Mouse (Mus musculus) common myeloid progenitor, adult 5-6 weeks (primary cell): ENCODE measurements around the gene Krtap1-5. TPM values are rescaled to one million over a fixed set of nuclear protein-coding genes. Genes with fewer than 3 reads are reported as not detected.
"Not testable (repeated sequence)": the region's sequence is repeated elsewhere in the genome, so short reads cannot be mapped to it uniquely, and the experiment has no call there.

ENCODE experiments used
- ATAC-seq: replicated peaks from 2 replicates; pipeline ENCODE4 v1.8.0; 2016; ENCODE audit warnings: low read depth, mild to moderate bottlenecking, moderate TSS enrichment, inconsistent platforms; ENCODE audit not compliant: poor library complexity, severe bottlenecking
- total RNA-seq: library from RNA; stranded (forward); fragments of 200-1000, 187-1606 nt; gene quantifications from 2 replicates; pipeline ENCODE4 v1.2.3, GENCODE M21; 2017

Krtap1-5 gene
- total RNA-seq = not detected in 2 replicates

GRCm38 (mm10) chr11:99580636-99581035, at the start of gene Krtap1-5:
TSS of gene Krtap1-5 (minus strand) at chr11:99581016.
- no peak for ATAC-seq

- no peak for ATAC-seq
Measured at GRCm38 (mm10) chr11:99628138-99628537, 47.3 kb upstream of the Krtap1-5 start, which contains the start of gene Krtap4-1. TSS of gene Krtap4-1 (minus strand) at chr11:99628238.

DNA sequence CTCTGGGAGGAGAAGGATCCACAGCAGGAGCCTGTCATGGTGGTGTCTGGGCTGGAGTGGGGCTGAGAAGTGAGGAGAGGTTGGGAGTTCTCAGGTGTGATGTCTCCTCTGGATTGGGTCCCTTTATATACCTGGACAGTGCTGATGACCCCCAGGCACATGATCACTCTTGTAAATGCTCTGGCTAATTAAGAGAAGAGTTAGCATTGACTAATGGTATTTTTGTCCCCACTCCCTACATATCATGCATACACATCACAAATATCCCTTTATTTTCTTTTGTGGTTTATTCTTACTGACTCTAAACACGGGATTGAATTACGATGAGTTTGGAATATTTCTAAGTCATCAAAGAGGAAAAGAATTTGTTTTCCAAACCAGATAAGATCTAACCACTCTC, 39.5 kb upstream of the Krtap1-5 start, which contains the start of gene Gm11562:
Gm11562 (minus strand) TSS at position 101 of the 400 bp plus-strand sequence.
- ATAC-seq = no peak

GRCm38 (mm10) chr11:99614796-99615363, 34.1 kb upstream of the Krtap1-5 start, which contains the start of gene Krtap2-4:
TSS of gene Krtap2-4 (minus strand) at chr11:99614846.
- ATAC-seq = no peak

DNA sequence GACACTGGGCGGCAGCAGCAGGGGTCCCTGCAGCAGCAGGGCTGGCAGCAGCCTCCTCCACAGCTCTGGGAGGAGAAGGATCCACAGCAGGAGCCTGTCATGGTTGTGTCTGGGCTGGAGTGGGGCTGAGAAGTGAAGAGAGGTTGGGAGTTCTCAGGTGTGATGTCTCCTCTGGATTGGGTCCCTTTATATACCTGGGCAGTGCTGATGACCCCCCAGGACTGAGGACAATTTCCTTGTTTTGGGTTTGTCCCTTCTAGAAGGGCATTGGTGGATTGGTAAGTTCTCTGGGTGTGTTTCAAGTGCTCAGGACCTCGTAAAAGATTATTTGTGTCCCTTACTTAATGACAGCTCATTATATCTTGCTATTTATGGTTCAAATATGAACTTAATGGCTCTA, 29.3 kb upstream of the Krtap1-5 start, which contains the start of gene Gm11937:
Gm11937 (minus strand) TSS at position 101 of the 400 bp plus-strand sequence.
- not testable (repeated sequence) for ATAC-seq

DNA sequence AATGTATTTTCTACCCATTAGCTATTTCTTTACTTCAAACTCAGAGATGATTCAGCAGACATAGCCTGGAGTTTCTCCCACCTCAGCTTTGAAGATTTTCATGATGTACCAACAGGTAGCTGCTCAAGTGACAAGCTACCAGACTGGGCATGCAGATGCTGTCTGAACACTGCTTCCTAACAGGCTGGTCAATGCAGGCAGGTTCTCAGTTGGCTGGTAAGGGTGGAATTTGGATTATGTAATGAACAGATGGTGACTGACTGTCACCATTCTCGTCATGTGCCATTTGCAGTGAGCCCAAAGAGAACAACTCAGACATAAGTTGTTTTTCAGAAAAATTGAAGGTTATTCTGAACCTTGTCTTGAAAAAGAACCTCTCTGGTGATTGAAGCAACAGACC, 28.3 kb upstream of the Krtap1-5 start:
- no peak for ATAC-seq

DNA sequence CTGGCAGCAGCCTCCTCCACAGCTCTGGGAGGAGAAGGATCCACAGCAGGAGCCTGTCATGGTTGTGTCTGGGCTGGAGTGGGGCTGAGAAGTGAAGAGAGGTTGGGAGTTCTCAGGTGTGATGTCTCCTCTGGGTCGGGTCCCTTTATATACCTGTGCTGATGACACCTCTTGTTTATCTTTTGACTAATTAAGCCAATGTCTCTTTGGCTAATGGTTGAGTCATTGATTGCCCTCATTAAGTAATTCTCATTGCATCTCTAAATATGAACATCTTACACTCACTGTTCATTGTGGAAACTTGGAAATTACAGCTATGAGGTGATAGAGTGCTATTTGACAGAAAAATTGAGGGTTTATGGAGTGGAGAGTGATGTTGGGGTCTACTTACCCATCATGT, 22.4 kb upstream of the Krtap1-5 start, which contains the start of gene Gm11938:
Gm11938 (minus strand) TSS at position 101 of the 400 bp plus-strand sequence.
- ATAC-seq = not testable (repeated sequence)

- not testable (repeated sequence) for ATAC-seq
Measured at GRCm38 (mm10) chr11:99597742-99598141, 16.9 kb upstream of the Krtap1-5 start, which contains the start of gene Krtap9-3. TSS of gene Krtap9-3 (minus strand) at chr11:99598105.

GRCm38 (mm10) chr11:99590981-99591380, 10.2 kb upstream of the Krtap1-5 start, which contains the start of gene Krtap1-3:
TSS of gene Krtap1-3 (minus strand) at chr11:99591339.
- no peak for ATAC-seq

DNA sequence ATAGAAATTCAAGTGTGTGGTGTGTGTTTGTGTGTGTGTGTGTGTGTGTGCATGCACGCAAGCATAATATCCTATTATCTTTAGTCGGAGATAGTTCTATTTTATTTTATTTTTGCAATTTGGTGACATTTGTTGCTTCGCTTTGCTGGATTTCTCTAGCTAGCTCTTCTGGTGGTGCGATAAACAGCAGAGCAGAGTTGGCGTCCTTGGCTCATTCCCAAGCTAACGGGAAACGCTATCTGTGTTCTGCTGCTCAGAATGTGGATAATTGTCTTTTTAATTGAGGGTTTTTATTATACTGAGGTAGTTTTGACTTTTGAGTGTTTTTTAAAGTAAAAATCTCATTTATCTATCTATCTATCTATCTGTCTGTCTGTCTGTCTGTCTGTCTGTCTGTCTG, 4.3 kb upstream of the Krtap1-5 start:
- no peak for ATAC-seq

GRCm38 (mm10) chr11:99583245-99583704, 2.5 kb upstream of the Krtap1-5 start, which contains the start of gene Krtap1-4:
TSS of gene Krtap1-4 (minus strand) at chr11:99583654.
- ATAC-seq = no peak

- no peak for ATAC-seq
Measured at GRCm38 (mm10) chr11:99581564-99581963, 748 bp upstream of the Krtap1-5 start.

- no peak for ATAC-seq
Measured at GRCm38 (mm10) chr11:99581051-99581450, 235 bp upstream of the Krtap1-5 start.

DNA sequence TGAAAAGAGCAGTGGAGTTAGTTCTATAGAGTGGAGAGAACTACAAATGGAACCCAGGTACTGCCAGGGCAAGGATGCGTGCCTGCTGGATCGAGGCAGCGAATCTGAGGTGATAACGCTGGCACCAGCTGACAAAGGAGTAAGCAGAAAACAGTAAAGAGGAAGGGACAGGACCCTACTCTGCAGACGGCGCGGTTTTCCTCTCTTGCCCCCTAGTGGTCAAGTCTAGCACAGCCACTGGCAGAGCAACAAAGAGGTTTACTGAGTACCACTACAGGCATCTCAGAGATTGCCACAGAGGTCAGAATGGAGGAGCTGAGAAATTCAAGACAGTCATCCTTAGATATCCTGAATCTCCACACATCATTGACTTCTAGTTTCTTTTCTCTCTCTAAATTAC, 6.7 kb downstream of the Krtap1-5 start:
- peak; percentile 94 for ATAC-seq

DNA sequence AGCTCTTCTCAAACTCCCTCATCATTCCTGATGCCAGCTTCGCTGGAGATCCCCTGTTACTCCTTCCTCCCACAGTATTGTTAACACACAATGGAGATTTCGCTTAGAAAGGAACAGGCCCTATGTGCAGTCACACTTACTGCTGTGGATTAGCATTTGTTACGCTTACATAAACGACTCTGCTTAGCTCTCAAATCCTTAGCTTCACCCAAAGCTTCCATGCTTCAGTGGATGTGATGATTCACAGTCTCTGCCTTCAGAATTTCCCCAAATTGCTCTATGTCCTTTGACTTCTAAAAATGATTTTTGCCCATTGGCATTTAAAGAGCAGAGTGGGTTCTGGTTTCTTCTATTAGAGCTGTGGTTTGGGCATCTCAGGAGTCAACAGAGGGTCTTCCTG, 7.7 kb downstream of the Krtap1-5 start:
- no peak for ATAC-seq

DNA sequence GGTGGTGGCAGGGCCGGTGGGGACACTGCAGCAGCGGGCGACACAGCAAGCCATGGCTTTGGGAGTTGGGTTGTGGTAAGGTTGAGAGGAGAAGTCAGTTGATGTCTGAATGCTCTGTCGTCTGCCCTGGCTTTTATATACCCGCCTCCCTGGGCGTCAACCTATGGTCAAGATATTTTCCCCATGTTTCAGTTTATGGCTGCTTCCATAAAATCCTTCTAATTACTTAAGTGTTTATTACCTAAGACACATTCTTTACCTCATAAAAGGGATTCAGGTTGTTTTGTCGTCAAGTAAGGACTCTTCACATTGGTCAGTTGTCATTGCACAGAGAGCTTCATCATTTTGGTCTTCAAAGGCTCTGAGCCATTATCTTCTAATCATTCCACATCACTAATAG, 14.3 kb downstream of the Krtap1-5 start, which contains the start of gene Krtap3-1:
Krtap3-1 (minus strand) TSS at position 101 of the 400 bp plus-strand sequence.
- no peak for ATAC-seq

DNA sequence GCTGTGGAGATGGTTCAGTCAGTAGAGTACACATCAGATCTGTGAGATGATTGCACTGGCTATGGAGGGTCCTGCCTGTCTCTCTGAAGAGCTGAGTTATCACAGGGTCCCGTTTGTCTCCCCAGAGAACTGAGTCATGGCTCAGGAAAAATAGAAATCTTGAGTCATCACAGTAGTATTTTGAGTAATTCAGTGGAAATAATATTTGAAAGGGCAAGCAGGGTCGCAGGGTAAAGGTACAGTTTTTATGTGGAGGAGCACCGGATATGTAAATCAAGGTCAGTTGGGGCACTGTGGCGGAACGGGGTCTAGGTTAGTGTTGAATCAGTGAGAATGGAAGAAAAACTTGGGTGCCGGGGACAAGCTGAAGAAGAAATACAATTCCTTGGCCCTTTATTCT, 18.2 kb downstream of the Krtap1-5 start:
- no peak for ATAC-seq

GRCm38 (mm10) chr11:99559366-99559765, 21.4 kb downstream of the Krtap1-5 start, which contains the start of gene Gm11939:
TSS of gene Gm11939 (minus strand) at chr11:99559466.
- ATAC-seq = no peak

DNA sequence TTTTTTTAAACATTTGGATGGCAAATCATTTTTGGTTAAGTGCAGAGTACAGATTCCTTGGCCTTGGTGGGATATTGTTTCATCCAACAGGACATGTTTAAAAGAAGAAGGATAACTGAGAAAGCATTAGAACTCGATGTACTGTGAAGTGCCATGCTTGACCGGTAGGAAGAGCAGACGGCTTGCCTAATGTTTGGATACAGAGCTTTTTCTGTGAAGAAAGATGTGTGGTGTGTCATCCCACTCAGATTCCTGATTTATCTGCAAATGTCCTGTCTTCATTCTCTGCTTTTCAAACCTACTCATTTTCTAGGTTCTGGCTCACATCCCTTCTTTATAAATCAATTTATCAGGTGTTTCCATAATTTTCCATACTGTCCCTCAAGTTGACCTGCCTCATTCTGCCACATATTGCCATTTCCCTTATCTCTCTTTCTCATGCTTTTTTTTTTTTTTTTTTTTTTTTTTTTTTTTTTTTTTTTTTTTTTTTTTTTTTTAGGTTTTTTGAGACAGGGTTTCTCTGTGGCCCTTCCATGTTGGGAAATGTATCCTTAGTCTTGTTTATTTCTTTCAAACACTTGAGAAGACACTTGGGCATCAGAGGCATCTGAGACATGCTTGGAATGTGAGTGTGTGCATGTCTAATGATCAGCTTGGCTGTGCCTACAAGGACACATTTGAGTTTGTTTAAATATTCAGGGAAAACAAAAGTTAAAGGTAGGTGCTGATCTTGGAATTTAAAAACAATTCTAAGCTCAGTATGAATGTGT, 22.7 kb downstream of the Krtap1-5 start:
- no peak for ATAC-seq

GRCm38 (mm10) chr11:99556753-99557152, 24.1 kb downstream of the Krtap1-5 start, which contains the start of gene Krtap3-2:
TSS of gene Krtap3-2 (minus strand) at chr11:99556853.
- no peak for ATAC-seq

DNA sequence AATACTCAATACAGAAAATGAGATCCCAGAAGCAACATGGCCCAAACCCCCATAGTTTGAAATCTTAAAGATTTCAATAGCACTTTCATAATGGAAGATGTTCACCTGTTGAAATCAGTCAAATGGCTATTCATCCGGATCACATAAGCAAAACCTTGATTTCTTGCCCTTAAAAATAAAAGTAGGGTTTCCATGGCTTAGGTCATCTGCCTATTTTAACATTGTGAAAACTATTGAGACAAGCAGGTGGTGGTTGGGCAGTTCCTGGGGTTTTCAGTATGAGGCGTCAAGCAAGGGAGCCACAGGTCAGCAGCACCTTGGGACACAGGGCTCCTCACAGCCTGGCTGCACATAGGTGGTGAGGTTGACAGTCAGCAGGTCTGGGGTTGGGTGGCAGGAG, 24.6 kb downstream of the Krtap1-5 start:
- ATAC-seq = no peak
